Mouse (Mus musculus) brain, adult 2 months (tissue): ENCODE measurements around the gene Pomgnt1.

Experiments used
- DNase-seq: peaks from one replicate; pipeline ENCODE4 v3.0.0; 2011; ENCODE audit warnings: low read depth, low spot score

Gene Pomgnt1

GRCm38 (mm10) chr4:116137421-116137996 is 13.9 kb downstream of the Pomgnt1 start:
- DNase-seq = no peak

- peak; percentile 88 for DNase-seq
These were observed 17.3 kb downstream of the Pomgnt1 start for GRCm38 (mm10) chr4:116140801-116141574.

- DNase-seq = peak; percentile 34
These were observed 18.1 kb downstream of the Pomgnt1 start for GRCm38 (mm10) chr4:116141736-116142135.

DNA sequence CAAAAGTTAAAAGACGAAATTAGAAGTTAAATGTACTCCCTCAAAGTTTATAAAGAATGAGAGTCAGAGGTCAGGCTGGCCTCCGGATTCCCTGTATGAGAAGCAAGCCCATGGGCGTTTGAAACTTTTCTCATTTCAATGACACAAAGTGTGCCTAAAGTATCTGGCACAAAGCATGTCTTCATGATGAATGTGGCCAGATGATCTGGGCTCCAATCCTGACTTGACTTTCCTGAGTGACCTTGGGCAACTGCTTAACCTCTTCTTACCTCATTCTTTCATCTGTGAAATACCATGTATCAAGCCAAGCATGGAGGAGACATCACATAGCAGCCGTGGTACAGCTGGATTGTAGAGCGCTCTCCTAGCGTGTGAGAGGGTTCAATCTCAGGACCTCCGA is 18.6 kb downstream of the Pomgnt1 start:
- DNase-seq = no peak

GRCm38 (mm10) chr4:116143317-116143811 is 19.7 kb downstream of the Pomgnt1 start:
- peak; percentile 99 for DNase-seq

GRCm38 (mm10) chr4:116143891-116144717 is 20.5 kb downstream of the Pomgnt1 start:
- peak; percentile 88 for DNase-seq

DNA sequence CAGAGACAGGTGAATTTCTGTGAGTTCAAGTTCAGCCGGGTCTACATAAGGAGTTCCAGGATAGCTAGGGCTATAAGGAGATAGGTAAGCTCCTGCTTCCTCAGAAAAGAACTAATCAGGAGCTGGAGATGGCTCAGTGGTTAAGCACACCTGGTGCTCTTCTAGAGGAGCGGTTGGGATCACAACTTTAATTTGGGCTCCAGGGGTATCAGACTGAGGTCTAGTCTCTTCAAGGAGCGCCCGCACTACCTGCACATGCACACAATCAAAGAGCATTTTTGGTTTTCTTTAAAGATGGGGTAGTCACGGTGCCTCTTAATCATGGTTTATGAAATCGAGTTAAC is 26.1 kb downstream of the Pomgnt1 start:
- no peak for DNase-seq

- DNase-seq = peak; percentile 77
These were observed 26.7 kb downstream of the Pomgnt1 start for GRCm38 (mm10) chr4:116150156-116150861.

- no peak for DNase-seq
These were observed 27.2 kb downstream of the Pomgnt1 start for GRCm38 (mm10) chr4:116150862-116151221.

- DNase-seq = no peak
These were observed 27.6 kb downstream of the Pomgnt1 start, which contains the start of gene Lurap1 for GRCm38 (mm10) chr4:116151238-116151637. Gene Lurap1 (minus strand): TSS chr4:116151338.

GRCm38 (mm10) chr4:116152702-116153101 is 29.1 kb downstream of the Pomgnt1 start:
- no peak for DNase-seq

GRCm38 (mm10) chr4:116157882-116158281 is 34.2 kb downstream of the Pomgnt1 start:
- DNase-seq = no peak

DNA sequence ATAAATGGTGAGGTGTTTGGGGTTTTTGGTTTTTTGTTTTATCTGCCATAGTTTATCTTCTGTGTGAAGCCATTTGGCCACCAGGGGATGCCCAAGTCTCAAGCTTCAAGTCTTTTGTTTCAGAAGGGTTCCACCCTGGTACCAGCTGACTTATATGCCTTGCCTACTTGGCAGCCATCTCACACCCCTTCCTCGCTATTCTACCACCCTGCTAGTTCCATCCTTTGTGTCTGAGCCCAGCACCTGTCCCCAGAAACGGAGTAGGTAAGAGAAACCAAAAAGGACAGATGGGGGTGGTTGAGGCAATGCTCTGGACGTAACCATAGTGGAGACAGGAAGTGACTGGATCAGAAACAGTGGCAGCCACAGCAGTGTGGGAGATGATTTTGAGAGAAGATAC is 36.3 kb downstream of the Pomgnt1 start:
- DNase-seq = peak; percentile 83

GRCm38 (mm10) chr4:116160769-116161168 is 37.1 kb downstream of the Pomgnt1 start:
- DNase-seq = peak; percentile 91

GRCm38 (mm10) chr4:116162142-116162541 is 38.5 kb downstream of the Pomgnt1 start:
- DNase-seq = no peak

GRCm38 (mm10) chr4:116164759-116165554 is 41.3 kb downstream of the Pomgnt1 start:
- no peak for DNase-seq

GRCm38 (mm10) chr4:116165708-116166407 is 42.2 kb downstream of the Pomgnt1 start:
- DNase-seq = no peak

- peak; percentile 29 for DNase-seq
These were observed 43.8 kb downstream of the Pomgnt1 start, which contains the start of gene Tspan1 for GRCm38 (mm10) chr4:116167404-116167803. Gene Tspan1 (minus strand): TSS chr4:116167601.

DNA sequence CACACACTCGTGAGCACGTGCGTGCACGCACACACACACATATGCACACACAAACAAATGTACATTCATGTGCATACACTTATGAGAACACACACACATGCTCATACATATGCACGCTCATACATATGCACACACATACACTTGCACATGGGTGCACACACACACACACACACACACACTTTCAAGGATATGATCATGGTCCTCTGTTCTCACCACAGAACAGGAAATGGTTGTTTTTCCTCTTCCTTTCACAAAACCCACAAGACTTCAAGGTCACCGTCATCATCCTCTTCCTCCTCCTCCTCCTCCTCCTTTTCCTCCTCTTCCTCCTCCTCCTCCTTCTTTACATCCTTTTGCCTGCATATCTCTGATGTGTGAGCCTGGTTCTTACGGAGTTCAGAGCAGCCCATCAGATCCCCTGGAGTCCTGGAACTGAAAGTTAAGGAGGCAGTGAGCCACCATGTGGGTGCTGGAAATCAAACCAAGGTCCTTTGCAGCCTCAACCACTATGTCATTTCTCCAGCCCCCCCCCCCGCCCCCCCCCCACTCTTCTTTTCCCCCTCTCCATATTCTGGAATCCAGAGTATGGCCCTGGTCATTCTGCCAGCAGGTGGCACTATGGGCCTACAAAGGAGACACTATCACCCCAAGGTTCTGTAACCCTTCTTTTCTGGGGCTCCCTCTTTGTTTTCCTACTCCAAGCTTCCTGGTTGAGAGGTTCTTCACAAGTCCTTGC is 45.1 kb downstream of the Pomgnt1 start:
- DNase-seq = peak; percentile 88

- DNase-seq = no peak
These were observed 45.7 kb downstream of the Pomgnt1 start for GRCm38 (mm10) chr4:116169353-116169672.
